Mouse (Mus musculus) testis, adult 2 months (tissue): ENCODE measurements around the gene Serpinh1.

Experiments
- CTCF ChIP-seq: fragments of 200-500 bp; IDR thresholded peaks from 2 replicates; pipeline ENCODE4 v1.5.1; 2012; ENCODE audit warnings: low read depth, mild to moderate bottlenecking, inconsistent platforms, low read length, moderate library complexity; ENCODE audit not compliant: control insufficient read depth, insufficient read depth, insufficient replicate concordance
- POLR2A ChIP-seq: fragments of 200-500 bp; IDR thresholded peaks from 2 replicates; pipeline ENCODE4 v1.6.1; 2012; ENCODE audit warnings: low read depth, mild to moderate bottlenecking, inconsistent platforms, low read length, moderate library complexity; ENCODE audit not compliant: control insufficient read depth

GRCm38 (mm10) chr7:99360803-99361414 lies 7.9 kb upstream of the Serpinh1 start:
- no peak for TF ChIP-seq POLR2A
- no peak for TF ChIP-seq CTCF
